Mouse (Mus musculus): ENCODE results near the gene D10Jhu81e.

- TF ChIP-seq POLR2A (IDR thresholded peaks at IDR 0.05; ENCODE audit: borderline replicate concordance, extremely low read depth, low read depth, low read length): no peak
- TF ChIP-seq CTCF (IDR thresholded peaks at IDR 0.05; ENCODE audit: insufficient read depth, low read length): no peak
Measured at GRCm38 (mm10) chr10:78134975-78135798, 34.4 kb downstream of the D10Jhu81e start.
